Mouse (Mus musculus) spleen, postnatal 14 days (tissue): ENCODE results near the gene Wipf1.

Experiments used
- DNase-seq, 2 experiments: peaks; one replicate each; pipeline ENCODE4 v3.0.0; 2021 to 2022; ENCODE audit warnings: low spot score in 2 of 2

Gene Wipf1

GRCm38 (mm10) chr2:73387806-73388205 lies 141.7 kb downstream of the Wipf1 start:
- DNase-seq = no peak

DNA sequence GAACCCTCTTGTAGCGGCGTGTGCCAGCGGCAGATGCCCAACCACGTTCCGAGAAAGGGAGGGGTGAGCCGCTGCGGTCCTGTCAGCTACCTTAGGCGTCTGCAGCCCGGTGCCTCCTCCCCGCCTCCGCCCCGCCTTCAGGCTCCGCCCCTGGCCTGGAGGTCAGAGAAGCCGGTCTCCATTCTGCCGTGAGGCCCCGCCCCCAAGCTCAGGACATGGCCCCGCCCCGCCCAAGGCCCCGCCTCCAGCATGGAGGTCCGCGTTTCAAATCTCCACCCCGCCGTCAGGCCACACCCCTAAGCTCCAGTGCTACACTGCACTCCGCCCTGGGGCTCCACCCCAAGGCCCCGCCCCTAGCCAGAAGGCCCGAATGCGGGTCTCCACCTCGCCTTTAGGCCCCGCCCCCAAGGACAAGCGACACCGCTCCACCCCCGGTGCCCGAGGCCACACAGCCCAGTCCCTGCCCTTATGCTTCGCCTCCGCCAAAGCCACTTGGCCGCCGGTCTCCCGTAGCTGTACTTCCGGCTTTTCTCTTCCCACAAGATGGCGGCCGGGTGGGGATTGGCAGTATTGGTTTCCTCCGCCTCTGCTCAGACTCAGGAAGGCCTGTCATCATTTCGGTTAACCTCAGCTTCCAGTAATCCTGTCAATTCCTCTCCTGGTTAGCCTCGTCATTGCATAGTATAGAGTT lies 143.0 kb downstream of the Wipf1 start, which contains the start of gene Gpr155:
Gpr155 (minus strand) TSS at position 217 of the 691 bp plus-strand sequence.
- DNase-seq = peak; percentile 100

- no peak for DNase-seq
Measured at GRCm38 (mm10) chr2:73385641-73386355, 143.7 kb downstream of the Wipf1 start.

- DNase-seq = no peak
Measured at GRCm38 (mm10) chr2:73385172-73385571, 144.4 kb downstream of the Wipf1 start.

- no peak for DNase-seq
Measured at GRCm38 (mm10) chr2:73380298-73380975, 149.1 kb downstream of the Wipf1 start.

GRCm38 (mm10) chr2:73379656-73380055 lies 149.9 kb downstream of the Wipf1 start:
- no peak for DNase-seq
